Mouse (Mus musculus) kidney, embryonic 15.5 days (tissue): Measurements from ENCODE around the gene Psme2b. TPM values are rescaled to one million over a fixed set of nuclear protein-coding genes. Genes with fewer than 3 reads are reported as not detected.

ENCODE experiments used
- ATAC-seq: fragments of 200-750 bp; cut with Nextera tagmentation; replicated peaks from 2 replicates; pipeline ENCODE4 v1.8.0; 2017; ENCODE audit warnings: moderate TSS enrichment; ENCODE audit not compliant: low FRiP score
- H3K27ac ChIP-seq: fragments of 300-500 bp; sonication (generic); 2 replicates; pipeline ENCODE4 v1.5.1; 2015; ENCODE audit warnings: mild to moderate bottlenecking, inconsistent platforms
- H3K27me3 ChIP-seq: fragments of 300-500 bp; sonication (generic); 2 replicates; pipeline ENCODE4 v1.6.1; 2015; ENCODE audit warnings: inconsistent platforms
- H3K36me3 ChIP-seq: fragments of 300-500 bp; sonication (generic); 2 replicates; pipeline ENCODE4 v1.6.1; 2015; ENCODE audit warnings: inconsistent platforms
- H3K4me1 ChIP-seq: fragments of 300-500 bp; sonication (generic); 2 replicates; pipeline ENCODE4 v1.6.1; 2015; ENCODE audit warnings: inconsistent platforms
- H3K4me2 ChIP-seq: fragments of 300-500 bp; sonication (generic); 2 replicates; pipeline ENCODE4 v1.6.1; 2015; ENCODE audit warnings: moderate library complexity, mild to moderate bottlenecking, inconsistent platforms
- H3K4me3 ChIP-seq: fragments of 300-500 bp; sonication (generic); replicated peaks from 2 replicates; pipeline ENCODE4 v1.5.1; 2015; ENCODE audit warnings: mild to moderate bottlenecking, inconsistent platforms
- H3K9ac ChIP-seq: fragments of 300-500 bp; sonication (generic); 2 replicates; pipeline ENCODE4 v1.6.1; 2015; ENCODE audit warnings: mild to moderate bottlenecking, inconsistent platforms
- H3K9me3 ChIP-seq: fragments of 300-500 bp; sonication (generic); replicated peaks from 2 replicates; pipeline ENCODE4 v1.6.1; 2016; ENCODE audit warnings: inconsistent platforms
- WGBS: fragments of 180-500 bp; shearing (Covaris S2); methylation state at CpG from one replicate; pipeline ENCODE4 v1.1.7; 2015; ENCODE audit warnings: mixed read lengths; 5-methylcytosine and 5-hydroxymethylcytosine counted together
- polyA plus RNA-seq: library from polyadenylated mRNA; unstranded; fragments of >200 nt; fragmentation: Nextera tagmentation; extraction: Ambion mirVana; gene quantifications from 2 replicates; pipeline ENCODE4 v1.2.1, GENCODE M21; 2015

Gene Psme2b
- polyA plus RNA-seq, 1 experiment from 2014 or later = 2.4 TPM

DNA sequence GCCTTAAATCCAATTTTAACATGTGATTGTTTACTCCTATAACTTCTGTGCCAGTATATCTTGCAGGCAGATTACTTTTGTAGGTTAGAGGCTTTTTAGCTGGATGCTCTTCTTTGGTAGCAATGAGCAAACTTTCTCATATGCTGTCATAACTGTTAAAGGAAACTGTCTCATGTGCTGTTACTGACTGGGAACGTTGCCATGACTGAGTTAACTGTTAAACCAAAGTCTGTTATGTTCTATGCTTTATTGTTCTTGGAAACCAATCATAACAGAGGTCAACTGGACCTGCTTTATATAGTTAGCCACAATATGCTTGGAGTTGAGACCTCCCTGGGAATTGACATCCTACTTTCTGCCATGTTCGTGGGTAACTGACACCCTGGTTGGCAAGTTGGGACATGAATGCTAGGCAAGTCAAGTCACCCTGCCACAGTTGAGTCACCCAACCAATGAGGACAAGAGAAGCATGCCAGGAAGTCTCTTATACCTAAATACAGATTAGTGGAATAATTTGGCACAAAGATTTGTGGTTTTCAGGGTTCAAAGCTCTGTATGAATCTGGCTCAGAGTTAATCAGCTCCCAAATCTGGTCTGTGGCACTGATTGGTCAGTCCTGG, 47.1 kb downstream of the Psme2b start:
- no peak overlapping the region for H3K4me3 ChIP-seq
- H3K4me1 ChIP-seq = no peaks in the 10 kb centered on the region
- no peaks in the 10 kb centered on the region for H3K27me3 ChIP-seq
- WGBS = 71% methylated on average over 2 of the region's 2 CpGs
- no peak overlapping the region for H3K9ac ChIP-seq
- no peak overlapping the region for H3K27ac ChIP-seq
- no peaks in the 10 kb centered on the region for H3K36me3 ChIP-seq
- H3K9me3 ChIP-seq = no peaks in the 10 kb centered on the region
- no peak overlapping the region for H3K4me2 ChIP-seq
- ATAC-seq = no peak

Other genes starting within 250 kb of the Psme2b start
- 775 and 792 TPM in 2 replicates for gene Rack1, start 145.9 kb downstream of the Psme2b start, polyA plus RNA-seq
- gene Trim41, start 128.8 kb downstream of the Psme2b start, polyA plus RNA-seq = 6.6 and 7.0 TPM in 2 replicates
- 3.7 and 4.0 TPM in 2 replicates for gene Trim7, start 120.0 kb downstream of the Psme2b start, polyA plus RNA-seq
- 1.6 and 2.9 TPM in 2 replicates for gene Gm12184, start 119.5 kb downstream of the Psme2b start, polyA plus RNA-seq
- 15.2 and 15.5 TPM in 2 replicates for gene Irgm1, start 74.5 kb downstream of the Psme2b start, polyA plus RNA-seq
- 0.14 and 0.24 TPM in 2 replicates for gene Gm5431, start 44.0 kb downstream of the Psme2b start, polyA plus RNA-seq
- gene Olfr56, start 32.7 kb upstream of the Psme2b start, polyA plus RNA-seq = not detected in 2 replicates
- 0.46 and 0.53 TPM in 2 replicates for gene 9930111J21Rik1, start 33.2 kb upstream of the Psme2b start, polyA plus RNA-seq
- gene Gm12185, start 46.0 kb upstream of the Psme2b start, polyA plus RNA-seq = not detected in 2 replicates
- gene Tgtp1, start 48.0 kb upstream of the Psme2b start, polyA plus RNA-seq = 0.57 and 0.67 TPM in 2 replicates
- gene 9930111J21Rik2, start 105.1 kb upstream of the Psme2b start, polyA plus RNA-seq = 0.93 and 1.0 TPM in 2 replicates
- gene Tgtp2, start 118.0 kb upstream of the Psme2b start, polyA plus RNA-seq = 0.32 TPM in 1 of 2 replicates, not detected in the other
- gene Ifi47, start 130.4 kb upstream of the Psme2b start, polyA plus RNA-seq = 1.7 and 2.1 TPM in 2 replicates
- gene Olfr1396, start 168.7 kb upstream of the Psme2b start, polyA plus RNA-seq = not detected in 2 replicates
- gene Olfr1395, start 196.1 kb upstream of the Psme2b start, polyA plus RNA-seq = not detected in 2 replicates
- not detected in 2 replicates for gene Olfr1394, start 208.2 kb upstream of the Psme2b start, polyA plus RNA-seq
- gene Btnl9, start 241.0 kb upstream of the Psme2b start, polyA plus RNA-seq = 2.6 and 5.6 TPM in 2 replicates